Mouse (Mus musculus) liver, postnatal 0 days (tissue): ENCODE measurements around the gene Asic1.

Experiments
- CTCF ChIP-seq: sonication (generic); IDR thresholded peaks from 2 replicates; pipeline ENCODE4 v1.5.1; 2016; ENCODE audit warnings: antibody characterized with exemption, low read depth
- EP300 ChIP-seq: IDR thresholded peaks from 2 replicates; pipeline ENCODE4 v1.6.1; 2016; ENCODE audit warnings: antibody characterized with exemption, low read depth, mild to moderate bottlenecking

DNA sequence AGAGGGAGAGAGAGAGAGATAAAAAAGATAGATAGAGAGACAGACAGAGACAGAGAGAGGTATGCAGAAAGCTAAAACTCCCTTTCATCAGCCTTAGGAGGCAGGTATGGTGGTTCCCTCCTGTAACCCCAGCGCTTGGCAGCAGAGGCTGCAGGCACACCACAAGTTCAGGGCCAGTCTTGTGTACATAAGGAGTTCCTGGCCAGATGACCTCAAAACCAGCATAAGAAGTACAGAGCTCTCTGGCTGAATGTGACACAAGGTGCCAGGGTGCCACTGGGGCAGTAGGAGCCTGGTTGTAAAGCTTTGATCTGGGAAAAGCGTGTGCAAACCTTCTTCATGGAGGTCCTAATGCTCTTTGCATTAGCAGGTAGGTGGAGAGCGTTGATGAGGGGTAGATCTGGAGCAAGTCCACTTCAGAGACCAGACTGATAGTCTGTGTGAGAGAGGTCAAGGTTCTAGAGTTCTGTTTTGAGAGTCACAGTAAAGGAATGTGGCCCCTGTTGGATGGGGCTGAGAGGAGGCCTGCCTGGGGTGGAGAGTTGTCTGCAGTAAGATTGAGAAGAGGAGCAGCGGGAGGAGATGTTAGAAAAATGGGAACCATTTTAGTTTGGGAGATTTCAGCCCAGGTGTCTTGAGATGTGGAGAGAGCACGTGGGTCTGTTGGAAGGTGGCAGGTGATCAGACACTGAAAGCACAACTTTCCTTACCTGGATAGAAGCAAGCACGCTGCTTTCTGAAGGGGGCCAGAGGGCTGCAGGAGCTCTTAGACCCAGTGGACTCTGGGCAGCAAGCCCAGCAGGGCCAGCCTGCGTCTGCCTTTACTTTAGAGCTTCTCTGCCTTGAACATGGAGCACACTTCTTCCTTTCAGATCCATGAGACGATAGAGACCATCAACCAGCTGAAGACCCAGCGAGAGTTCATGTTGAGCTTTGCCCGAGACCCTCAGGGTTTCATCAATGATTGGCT, 40.3 kb downstream of the Asic1 start:
- TF ChIP-seq EP300 (no peak), CTCF (no peak)
